Mouse (Mus musculus) thymus, adult 2 months (tissue): ENCODE measurements at regions not wholly inside any gene's neighbourhood (a gene's known extent, or its start where the extent isn't known, plus 50 kb on each side); places are given as distances from the start of the nearest gene placed in this dataset.

ENCODE experiments used
- CTCF ChIP-seq: fragments of 200-500 bp; IDR thresholded peaks from 2 replicates; pipeline ENCODE4 v1.5.1; 2012; ENCODE audit warnings: mild to moderate bottlenecking, control low read depth, low read length, moderate library complexity, borderline replicate concordance; ENCODE audit not compliant: control insufficient read depth, poor library complexity, insufficient read depth; ENCODE audit errors: extremely low read depth
- POLR2A ChIP-seq: fragments of 200-500 bp; IDR thresholded peaks from 2 replicates; pipeline ENCODE4 v1.6.1; 2012; ENCODE audit warnings: mild to moderate bottlenecking, low read length, control low read depth, moderate library complexity; ENCODE audit not compliant: control insufficient read depth, poor library complexity, insufficient read depth; ENCODE audit errors: extremely low read depth

- TF ChIP-seq POLR2A (no peak), CTCF (no peak)
These were observed 81.3 kb upstream of the Olig3 start for GRCm38 (mm10) chr10:19274985-19275384.
